Mouse (Mus musculus) left cerebral cortex, adult 8-10 months (tissue): ENCODE results near the gene Pm20d1. TPM values are rescaled to one million over a fixed set of nuclear protein-coding genes. Genes with fewer than 3 reads are reported as not detected.
"Not testable (repeated sequence)": the region's sequence is repeated elsewhere in the genome, so short reads cannot be mapped to it uniquely, and the experiment has no call there.

Experiments used
- DNase-seq, 2 experiments: peaks; one replicate each; pipeline ENCODE4 v3.0.0; 2022; ENCODE audit warnings: low spot score in 2 of 2
- total RNA-seq, 4 experiments: library from RNA; stranded (reverse); gene quantifications; 2 replicates each; pipeline ENCODE4 v1.2.4; 2022

Gene Pm20d1
- total RNA-seq, 4 experiments from 2014 or later = 2.1 to 3.3 (median 2.4) TPM

- DNase-seq = no peak
Measured at GRCm38 (mm10) chr1:131794591-131794990, 2.6 kb upstream of the Pm20d1 start.

- no peak for DNase-seq
Measured at GRCm38 (mm10) chr1:131795171-131795570, 2.0 kb upstream of the Pm20d1 start.

GRCm38 (mm10) chr1:131800001-131800400 lies 2.8 kb downstream of the Pm20d1 start:
- no peak for DNase-seq

- DNase-seq = no peak
Measured at GRCm38 (mm10) chr1:131801071-131801470, 3.9 kb downstream of the Pm20d1 start.

GRCm38 (mm10) chr1:131802652-131803051 lies 5.5 kb downstream of the Pm20d1 start:
- no peak for DNase-seq

GRCm38 (mm10) chr1:131804166-131804565 lies 7.0 kb downstream of the Pm20d1 start:
- DNase-seq = no peak

- no peak for DNase-seq
Measured at GRCm38 (mm10) chr1:131808986-131809385, 11.8 kb downstream of the Pm20d1 start.

- no peak for DNase-seq
Measured at GRCm38 (mm10) chr1:131809651-131810050, 12.5 kb downstream of the Pm20d1 start.

- no peak for DNase-seq
Measured at GRCm38 (mm10) chr1:131811393-131811792, 14.2 kb downstream of the Pm20d1 start.

GRCm38 (mm10) chr1:131812006-131812405 lies 14.8 kb downstream of the Pm20d1 start:
- DNase-seq = no peak

GRCm38 (mm10) chr1:131812631-131813295 lies 15.6 kb downstream of the Pm20d1 start:
- DNase-seq = no peak

GRCm38 (mm10) chr1:131813731-131814130 lies 16.6 kb downstream of the Pm20d1 start:
- no peak for DNase-seq

GRCm38 (mm10) chr1:131814191-131814590 lies 17.0 kb downstream of the Pm20d1 start:
- DNase-seq = no peak

- DNase-seq = no peak
Measured at GRCm38 (mm10) chr1:131816886-131817285, 19.7 kb downstream of the Pm20d1 start.

- not testable (repeated sequence) for DNase-seq
Measured at GRCm38 (mm10) chr1:131820353-131820752, 23.2 kb downstream of the Pm20d1 start.

- peak in 1 of 2 experiments; percentile 35 for DNase-seq
Measured at GRCm38 (mm10) chr1:131820887-131821328, 23.7 kb downstream of the Pm20d1 start.

GRCm38 (mm10) chr1:131822292-131822691 lies 25.1 kb downstream of the Pm20d1 start:
- no peak for DNase-seq

- DNase-seq = no peak
Measured at GRCm38 (mm10) chr1:131822856-131823492, 25.8 kb downstream of the Pm20d1 start.

GRCm38 (mm10) chr1:131823563-131823962 lies 26.4 kb downstream of the Pm20d1 start:
- DNase-seq = peak in 1 of 2 experiments; percentile 53

- DNase-seq = no peak
Measured at GRCm38 (mm10) chr1:131824528-131825181, 27.5 kb downstream of the Pm20d1 start.

GRCm38 (mm10) chr1:131827207-131827786 lies 30.1 kb downstream of the Pm20d1 start, which contains the start of gene Slc41a1:
TSS of gene Slc41a1 (plus strand) at chr1:131827493.
- DNase-seq = no peak

GRCm38 (mm10) chr1:131827787-131828258 lies 30.6 kb downstream of the Pm20d1 start:
- peak; percentile 92 to 93 for DNase-seq
